Mouse (Mus musculus) CH12.LX (cell line): ENCODE results near the gene Hecw2.
A peak's percentile ranks its signal among the peaks of the same experiment; 100 is the strongest.

ENCODE experiments used
- CTCF ChIP-seq, 2 experiments: IDR thresholded peaks in 1 of 2; conservative IDR thresholded peaks in 1 of 2; 2 replicates each; pipeline ENCODE4 v1.5.1; 2011 to 2012; ENCODE audit warnings: low read depth in 2 of 2, low read length in 2 of 2, improper control_type of control experiment in 1 of 2, inconsistent platforms in 1 of 2, mild to moderate bottlenecking in 1 of 2, moderate library complexity in 1 of 2
- KAT2A ChIP-seq: IDR thresholded peaks from 2 replicates; pipeline ENCODE4 v1.6.1; 2012; ENCODE audit warnings: low read length, improper control_type of control experiment, inconsistent platforms; ENCODE audit not compliant: insufficient replicate concordance
- MEF2A ChIP-seq: IDR thresholded peaks from 2 replicates; pipeline ENCODE4 v1.6.1; 2014; ENCODE audit warnings: low read depth, mild to moderate bottlenecking, inconsistent platforms, low read length, improper control_type of control experiment, borderline replicate concordance
- MYC ChIP-seq: IDR thresholded peaks from 2 replicates; pipeline ENCODE4 v1.6.1; 2011; ENCODE audit warnings: low read depth, mild to moderate bottlenecking, improper control_type of control experiment, low read length
- RAD21 ChIP-seq: IDR thresholded peaks from 2 replicates; pipeline ENCODE4 v1.6.1; 2011; ENCODE audit warnings: low read depth, mild to moderate bottlenecking, low read length, improper control_type of control experiment, moderate library complexity
- SMC3 ChIP-seq: IDR thresholded peaks from 2 replicates; pipeline ENCODE4 v1.6.1; 2011; ENCODE audit warnings: low read depth, low read length, improper control_type of control experiment
- ZC3H11A ChIP-seq: IDR thresholded peaks from 2 replicates; pipeline ENCODE4 v1.6.1; 2012; ENCODE audit warnings: low read depth, mild to moderate bottlenecking, inconsistent platforms, low read length, improper control_type of control experiment

- TF ChIP-seq CTCF (conservative IDR thresholded peaks at IDR 0.05 in 1 of 2, IDR thresholded peaks at IDR 0.05 in 1 of 2; ENCODE audit: low read depth in 2 of 2, low read length in 2 of 2) (no peak), KAT2A (no peak), MYC (no peak), MEF2A (peak; percentile 49; the same call in 1 of the 2 replicates), RAD21 (no peak; the same call in 1 of the 2 replicates), ZC3H11A (no peak), SMC3 (peak; percentile 17)
Measured at GRCm38 (mm10) chr1:53784721-53785418, 410.1 kb downstream of the Hecw2 start, which contains the start of gene Stk17b.
